Mouse (Mus musculus): ENCODE data around the gene Rnf38. TPM values are rescaled to one million over a fixed set of nuclear protein-coding genes. Genes with fewer than 3 reads are reported as not detected.

Rnf38 gene
- polyA plus RNA-seq, 1 experiment = 35.4 TPM

- Histone ChIP-seq H3K27ac (ENCODE audit: control insufficient read depth, insufficient read depth, low read depth, low read length, poor library complexity) (peak overlapping the region; percentile 97), H3K4me3 (replicated peaks; ENCODE audit: control insufficient read depth, low read depth, low read length) (peak overlapping the region; percentile 98), H3K4me1 (ENCODE audit: control insufficient read depth, insufficient read depth, low read length) (no peaks in the 10 kb centered on the region; the same call in 1 of the 2 replicates)
- WGBS = under 1% methylated on average over 62 of the region's 62 CpGs
- TF ChIP-seq POLR2A (IDR thresholded peaks at IDR 0.05; ENCODE audit: borderline replicate concordance, control insufficient read depth, low read depth, low read length) = peak; percentile 95
- TF ChIP-seq CTCF (IDR thresholded peaks at IDR 0.05; ENCODE audit: control insufficient read depth, insufficient read depth, low read length) = no peak
These were observed 646 bp upstream of the Rnf38 start for GRCm38 (mm10) chr4:44234004-44234866.

GRCm38 (mm10) chr4:44232771-44233712, 547 bp downstream of the Rnf38 start:
- 0 out of 2 replicates have a peak, but pooled peaks have one; percentile 8 for TF ChIP-seq POLR2A (IDR thresholded peaks at IDR 0.05; ENCODE audit: borderline replicate concordance, control insufficient read depth, low read depth, low read length)
- no peak for TF ChIP-seq CTCF (IDR thresholded peaks at IDR 0.05; ENCODE audit: control insufficient read depth, insufficient read depth, low read length)
- 4% methylated on average over 63 of the region's 68 CpGs for WGBS
- peak overlapping the region; percentile 59 for H3K4me3 ChIP-seq (replicated peaks; ENCODE audit: control insufficient read depth, low read depth, low read length)
- H3K27ac ChIP-seq (ENCODE audit: control insufficient read depth, insufficient read depth, low read depth, low read length, poor library complexity) = peak overlapping the region; percentile 3
- no peaks in the 10 kb centered on the region; the same call in 1 of the 2 replicates for H3K4me1 ChIP-seq (ENCODE audit: control insufficient read depth, insufficient read depth, low read length)

- 85% methylated on average over 10 of the region's 10 CpGs for WGBS
- Histone ChIP-seq H3K27ac (ENCODE audit: control insufficient read depth, insufficient read depth, low read depth, low read length, poor library complexity) (no peak overlapping the region), H3K4me3 (replicated peaks; ENCODE audit: control insufficient read depth, low read depth, low read length) (no peak overlapping the region), H3K4me1 (ENCODE audit: control insufficient read depth, insufficient read depth, low read length) (no peaks in the 10 kb centered on the region)
- TF ChIP-seq CTCF (IDR thresholded peaks at IDR 0.05; ENCODE audit: control insufficient read depth, insufficient read depth, low read length) (no peak), POLR2A (IDR thresholded peaks at IDR 0.05; ENCODE audit: borderline replicate concordance, control insufficient read depth, low read depth, low read length) (no peak)
These were observed 8.5 kb downstream of the Rnf38 start for GRCm38 (mm10) chr4:44225128-44225527.

- TF ChIP-seq CTCF (IDR thresholded peaks at IDR 0.05; ENCODE audit: control insufficient read depth, insufficient read depth, low read length) = no peak
- Histone ChIP-seq H3K4me1 (ENCODE audit: control insufficient read depth, insufficient read depth, low read length) (no peaks in the 10 kb centered on the region), H3K27ac (ENCODE audit: control insufficient read depth, insufficient read depth, low read depth, low read length, poor library complexity) (no peak overlapping the region), H3K4me3 (replicated peaks; ENCODE audit: control insufficient read depth, low read depth, low read length) (no peak overlapping the region)
- WGBS = 69% methylated on average over 9 of the region's 9 CpGs
These were observed 9.4 kb downstream of the Rnf38 start for GRCm38 (mm10) chr4:44224141-44224540.

GRCm38 (mm10) chr4:44223444-44223843, 10.1 kb downstream of the Rnf38 start:
- TF ChIP-seq CTCF (IDR thresholded peaks at IDR 0.05; ENCODE audit: control insufficient read depth, insufficient read depth, low read length) = no peak
- no peak for TF ChIP-seq POLR2A (IDR thresholded peaks at IDR 0.05; ENCODE audit: borderline replicate concordance, control insufficient read depth, low read depth, low read length)
- Histone ChIP-seq H3K27ac (ENCODE audit: control insufficient read depth, insufficient read depth, low read depth, low read length, poor library complexity) (no peak overlapping the region), H3K4me3 (replicated peaks; ENCODE audit: control insufficient read depth, low read depth, low read length) (no peak overlapping the region)

GRCm38 (mm10) chr4:44216797-44217442, 16.7 kb downstream of the Rnf38 start:
- 60% methylated on average over 10 of the region's 10 CpGs for WGBS
- H3K27ac ChIP-seq (ENCODE audit: control insufficient read depth, insufficient read depth, low read depth, low read length, poor library complexity) = no peak overlapping the region
- H3K4me1 ChIP-seq (ENCODE audit: control insufficient read depth, insufficient read depth, low read length) = no peaks in the 10 kb centered on the region
- H3K4me3 ChIP-seq (replicated peaks; ENCODE audit: control insufficient read depth, low read depth, low read length) = no peak overlapping the region
- TF ChIP-seq POLR2A (IDR thresholded peaks at IDR 0.05; ENCODE audit: borderline replicate concordance, control insufficient read depth, low read depth, low read length) (no peak), CTCF (IDR thresholded peaks at IDR 0.05; ENCODE audit: control insufficient read depth, insufficient read depth, low read length) (no peak)

More at GRCm38 (mm10) chr4:44223444-44223843, 10.1 kb downstream of the Rnf38 start:
- 78% methylated on average over 4 of the region's 4 CpGs for WGBS
- H3K4me1 ChIP-seq (ENCODE audit: control insufficient read depth, insufficient read depth, low read length) = no peaks in the 10 kb centered on the region

GRCm38 (mm10) chr4:44199968-44200367, 33.6 kb downstream of the Rnf38 start:
- no peak for TF ChIP-seq CTCF (IDR thresholded peaks at IDR 0.05; ENCODE audit: control insufficient read depth, insufficient read depth, low read length)
- no peak for TF ChIP-seq POLR2A (IDR thresholded peaks at IDR 0.05; ENCODE audit: borderline replicate concordance, control insufficient read depth, low read depth, low read length)
- H3K27ac ChIP-seq (ENCODE audit: control insufficient read depth, insufficient read depth, low read depth, low read length, poor library complexity) = no peak overlapping the region
- 63% methylated on average over 1 of the region's 1 CpGs for WGBS

More at GRCm38 (mm10) chr4:44199968-44200367, 33.6 kb downstream of the Rnf38 start:
- Histone ChIP-seq H3K4me1 (ENCODE audit: control insufficient read depth, insufficient read depth, low read length) (no peaks in the 10 kb centered on the region), H3K4me3 (replicated peaks; ENCODE audit: control insufficient read depth, low read depth, low read length) (no peak overlapping the region)

Data from bone marrow, adult 2 months (tissue).